Mouse (Mus musculus): Measurements from ENCODE around the gene Fiz1. TPM values are rescaled to one million over a fixed set of nuclear protein-coding genes. Genes with fewer than 3 reads are reported as not detected.
A peak's percentile ranks its signal among the peaks of the same experiment; 100 is the strongest.
"Not testable (repeated sequence)": the region's sequence is repeated elsewhere in the genome, so short reads cannot be mapped to it uniquely, and the experiment has no call there.

Fiz1 gene
- total RNA-seq, 4 experiments from 2014 or later: 22.4 to 25.7 (median 24.6) TPM

- no peak for DNase-seq (ENCODE audit: low spot score in 2 of 2)
Observed at GRCm38 (mm10) chr7:5008229-5008628, 6.3 kb downstream of the Fiz1 start.

GRCm38 (mm10) chr7:5002876-5003275, 11.6 kb downstream of the Fiz1 start:
- DNase-seq (ENCODE audit: low spot score in 2 of 2): not testable (repeated sequence)

GRCm38 (mm10) chr7:4999876-5000275, 14.6 kb downstream of the Fiz1 start:
- DNase-seq (ENCODE audit: low spot score in 2 of 2): no peak

- DNase-seq (ENCODE audit: low spot score in 2 of 2): no peak
Observed at GRCm38 (mm10) chr7:4996934-4997333, 17.6 kb downstream of the Fiz1 start.

DNA sequence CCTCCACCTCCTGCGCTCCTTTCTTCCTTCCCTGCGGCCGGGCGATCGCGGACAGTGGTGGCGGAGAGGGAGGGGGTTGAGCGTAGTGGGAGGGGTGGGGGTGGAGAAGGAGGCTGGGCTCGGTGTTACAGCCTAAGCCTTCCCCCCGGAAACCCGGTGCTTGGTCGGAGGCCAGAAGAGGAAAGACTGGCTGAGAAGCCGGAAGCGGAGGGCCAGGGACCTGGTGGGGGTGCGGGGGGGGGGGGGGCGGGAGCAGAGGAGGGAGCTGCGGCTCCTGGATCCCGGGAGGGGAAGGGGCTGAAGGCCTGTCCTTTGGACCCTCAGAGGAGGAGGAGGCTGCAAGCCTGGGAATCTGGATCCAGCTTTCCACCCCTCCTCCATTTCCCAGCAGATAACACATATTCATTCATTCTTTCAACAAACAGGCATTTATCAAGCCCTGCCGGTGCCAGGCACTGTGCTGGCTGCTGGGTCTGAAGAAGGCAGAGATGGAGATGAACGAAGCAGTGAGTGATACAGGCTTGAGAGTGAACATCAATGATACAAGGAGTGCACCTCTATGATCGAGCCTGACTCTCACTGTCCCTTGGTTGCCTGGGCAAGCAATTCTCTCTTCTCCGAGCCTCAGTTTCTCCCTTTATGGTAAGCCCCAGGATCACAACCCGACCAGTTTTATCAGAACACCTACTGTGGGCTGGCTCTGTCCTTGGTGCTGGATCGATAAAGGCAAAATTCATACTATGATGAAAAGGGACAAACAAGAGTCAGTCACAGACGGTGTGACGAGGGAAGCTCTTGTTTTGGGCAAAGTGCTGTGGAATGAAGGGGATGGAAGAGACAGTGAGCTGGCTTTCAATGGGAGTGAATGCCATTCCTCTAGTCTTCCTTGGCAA, 18.2 kb downstream of the Fiz1 start, which contains the start of gene Zfp579:
Gene Zfp579, minus strand, starts transcription at position 156 of the 893 bp plus-strand sequence.
- DNase-seq (ENCODE audit: low spot score in 2 of 2): peak; percentile 86

DNA sequence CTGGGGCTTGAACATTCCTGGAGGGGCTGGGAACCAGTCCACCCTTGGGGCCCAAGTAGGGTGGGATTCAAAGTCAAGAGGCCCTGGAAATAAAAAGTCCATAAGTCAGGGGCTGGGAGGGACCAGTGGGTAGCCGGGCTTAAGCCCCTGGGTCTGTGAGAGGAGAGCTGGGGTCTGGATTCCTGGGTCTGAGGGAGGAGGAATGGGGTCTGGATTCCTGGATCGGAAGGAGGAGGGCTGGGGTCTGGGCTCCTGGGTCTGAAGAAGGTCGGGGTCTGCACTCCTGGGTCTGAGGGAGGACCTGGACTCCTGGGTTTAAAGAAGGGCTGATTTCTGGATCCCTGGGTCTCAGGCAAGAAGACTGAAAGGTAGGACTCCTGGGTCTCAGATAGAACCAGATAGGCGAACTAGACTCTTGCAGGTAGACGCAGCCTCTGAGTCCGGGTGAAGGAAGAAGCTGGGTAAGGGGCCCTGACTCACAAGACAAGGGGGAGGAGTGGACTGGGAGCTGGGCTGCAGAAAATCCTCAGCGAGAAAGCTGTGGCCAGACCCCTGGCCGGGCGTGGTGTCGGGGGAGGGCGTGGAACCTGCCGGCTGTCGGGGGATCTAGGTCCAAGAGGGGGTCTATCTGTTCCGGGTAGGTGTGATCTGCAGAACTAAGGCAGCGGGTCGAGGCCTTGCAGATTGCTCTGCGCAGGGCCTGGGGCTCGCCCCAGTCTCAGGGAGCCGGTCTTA, 19.1 kb downstream of the Fiz1 start:
- DNase-seq (ENCODE audit: low spot score in 2 of 2): no peak

GRCm38 (mm10) chr7:4993999-4994788, 20.3 kb downstream of the Fiz1 start:
- no peak for DNase-seq (ENCODE audit: low spot score in 2 of 2)

GRCm38 (mm10) chr7:4993347-4993998, 21.0 kb downstream of the Fiz1 start:
- no peak for DNase-seq (ENCODE audit: low spot score in 2 of 2)

GRCm38 (mm10) chr7:4988250-4988649, 26.2 kb downstream of the Fiz1 start:
- no peak for DNase-seq (ENCODE audit: low spot score in 2 of 2)

DNA sequence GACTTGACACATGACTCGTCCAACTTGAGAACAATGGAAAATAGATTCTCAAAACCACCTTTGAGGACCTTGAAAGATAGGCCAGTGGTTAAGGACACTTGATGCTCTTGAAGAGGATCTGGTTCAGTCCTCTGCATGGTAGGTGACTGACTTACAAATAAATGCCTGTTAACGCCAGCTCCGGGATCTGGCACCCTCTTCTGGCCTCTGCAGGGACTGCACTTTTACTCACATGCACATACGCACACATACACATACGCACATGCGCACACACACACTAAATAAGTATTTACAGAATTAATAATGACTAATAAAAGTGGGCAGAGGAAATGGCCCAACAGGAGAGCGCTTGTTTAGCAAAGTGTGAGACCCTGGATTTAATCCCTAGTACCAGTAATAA, 37.7 kb downstream of the Fiz1 start:
- DNase-seq (ENCODE audit: low spot score in 2 of 2): no peak

GRCm38 (mm10) chr7:4975455-4975854, 39.0 kb downstream of the Fiz1 start:
- no peak for DNase-seq (ENCODE audit: low spot score in 2 of 2)

DNA sequence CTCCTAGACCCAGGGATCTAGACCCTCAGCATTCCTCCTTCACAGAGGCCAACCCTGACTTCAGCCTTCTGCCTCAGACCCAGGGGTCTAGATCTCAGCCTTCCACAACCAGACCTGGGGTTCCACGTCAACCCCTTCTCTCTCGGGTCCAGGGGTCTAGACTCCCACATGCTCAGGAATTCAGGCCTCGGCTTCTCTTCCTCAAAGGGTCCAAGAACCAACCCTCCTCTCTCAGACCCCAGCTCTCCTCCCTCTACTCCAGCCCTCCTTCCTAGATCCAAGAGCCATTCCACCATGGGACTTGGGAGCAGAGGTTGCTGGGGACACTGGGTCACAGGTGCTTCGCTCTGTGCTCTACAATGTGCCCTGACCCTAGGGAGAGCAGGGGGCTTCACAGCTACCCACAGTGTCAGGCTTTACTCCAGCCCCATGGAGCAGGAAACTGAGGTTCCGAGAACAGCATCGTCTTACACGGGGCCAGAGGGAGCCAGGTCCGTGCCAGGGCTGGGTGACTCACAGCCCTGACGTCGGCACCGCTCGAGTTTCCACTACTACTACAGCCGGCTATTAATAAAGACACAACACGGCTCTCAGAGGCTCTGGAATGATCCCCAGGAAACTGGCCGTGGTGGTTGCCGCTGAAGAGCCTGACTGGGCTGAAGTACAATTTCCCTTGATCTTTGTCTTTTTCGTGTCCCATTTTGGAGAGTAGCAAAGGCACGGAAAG, 42.0 kb downstream of the Fiz1 start:
- peak; percentile 80 to 85 for DNase-seq (ENCODE audit: low spot score in 2 of 2)

DNA sequence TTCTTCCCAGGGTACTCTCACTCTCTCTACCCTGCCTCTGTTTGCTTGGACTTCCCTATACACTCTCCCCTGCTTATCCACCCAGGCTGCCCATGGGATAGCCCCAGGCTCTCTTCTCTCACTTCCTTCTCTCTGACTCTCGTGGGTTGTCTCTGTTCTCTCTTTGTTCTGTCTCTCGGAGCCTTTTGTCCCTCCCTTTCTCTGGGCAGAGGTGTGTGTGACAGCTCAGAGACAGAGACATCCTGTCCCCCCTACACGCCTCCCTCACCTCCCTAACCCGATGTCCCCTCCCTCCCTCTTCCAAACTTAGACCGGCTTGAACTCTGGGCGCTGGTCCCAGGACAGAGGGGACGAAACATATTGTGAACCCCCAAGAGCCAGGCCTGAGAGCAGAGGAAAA, 42.8 kb downstream of the Fiz1 start:
- DNase-seq (ENCODE audit: low spot score in 2 of 2): no peak

DNA sequence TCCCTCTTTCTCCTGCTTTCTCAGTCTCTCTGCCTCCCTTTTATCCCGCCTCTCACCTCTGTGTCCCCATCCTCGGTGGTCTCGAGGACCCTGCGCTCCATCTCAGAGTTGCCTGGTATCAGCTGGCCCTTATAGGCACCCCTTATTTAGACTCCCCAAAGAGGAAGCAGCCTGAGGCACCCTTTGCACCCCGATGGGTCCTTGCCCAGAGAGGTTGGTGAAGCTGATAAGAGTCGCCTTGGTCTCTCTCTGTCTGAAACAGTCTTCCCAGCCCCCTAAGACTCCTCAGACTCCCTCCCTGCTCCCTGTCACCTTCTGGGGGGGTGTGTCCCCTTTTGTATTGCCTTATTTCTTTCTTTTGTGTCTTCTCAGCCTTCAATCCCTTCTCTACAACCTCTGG, 43.4 kb downstream of the Fiz1 start, which contains the start of gene Sbk3:
Gene Sbk3, minus strand, starts transcription at position 101 of the 400 bp plus-strand sequence.
- no peak for DNase-seq (ENCODE audit: low spot score in 2 of 2)

- DNase-seq (ENCODE audit: low spot score in 2 of 2): no peak
Observed at GRCm38 (mm10) chr7:4964988-4965387, 49.5 kb downstream of the Fiz1 start.

DNA sequence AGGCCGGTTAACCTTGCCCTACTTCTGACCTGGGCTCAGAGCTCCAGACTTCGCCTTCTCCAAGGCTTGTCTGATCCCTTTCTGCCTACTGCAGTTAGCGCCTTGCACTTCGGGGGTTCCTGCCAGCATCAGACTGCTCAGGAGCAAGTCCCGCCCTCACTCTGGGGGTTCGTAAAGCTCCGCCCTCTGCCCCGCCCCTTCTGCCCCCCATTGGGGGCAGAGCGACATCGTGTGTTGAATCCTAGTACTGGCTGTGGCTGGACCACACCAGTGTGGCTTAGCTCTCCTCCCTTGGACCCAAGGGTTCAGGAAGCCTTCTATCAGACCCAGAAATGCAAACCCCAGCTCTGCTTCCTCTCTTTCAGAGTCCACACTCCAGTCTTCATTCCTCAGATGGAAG, 50.2 kb downstream of the Fiz1 start, which contains the start of gene Sbk2:
Gene Sbk2, minus strand, starts transcription at position 135 of the 400 bp plus-strand sequence.
- DNase-seq (ENCODE audit: low spot score in 2 of 2): peak; percentile 84 to 85

DNA sequence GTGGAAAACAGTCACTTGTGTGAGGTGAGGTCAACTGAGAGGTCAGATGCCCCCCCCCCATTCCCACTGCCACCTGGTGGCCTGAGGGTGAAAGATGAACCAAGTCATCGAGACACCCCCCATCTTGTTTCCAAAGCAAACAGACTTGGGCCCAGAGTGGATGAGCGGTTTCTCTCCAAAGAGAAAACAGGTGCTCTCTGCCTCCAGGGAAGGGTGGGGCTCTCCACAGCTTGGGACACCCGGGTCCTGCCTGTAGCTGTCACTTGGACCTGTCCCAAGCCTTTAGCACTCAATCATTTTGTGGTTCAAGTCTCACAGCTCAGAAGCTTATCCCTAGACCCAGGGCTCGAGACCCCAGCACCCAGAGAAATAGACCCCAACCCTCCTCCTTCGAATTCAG, 51.0 kb downstream of the Fiz1 start:
- DNase-seq (ENCODE audit: low spot score in 2 of 2): no peak

DNA sequence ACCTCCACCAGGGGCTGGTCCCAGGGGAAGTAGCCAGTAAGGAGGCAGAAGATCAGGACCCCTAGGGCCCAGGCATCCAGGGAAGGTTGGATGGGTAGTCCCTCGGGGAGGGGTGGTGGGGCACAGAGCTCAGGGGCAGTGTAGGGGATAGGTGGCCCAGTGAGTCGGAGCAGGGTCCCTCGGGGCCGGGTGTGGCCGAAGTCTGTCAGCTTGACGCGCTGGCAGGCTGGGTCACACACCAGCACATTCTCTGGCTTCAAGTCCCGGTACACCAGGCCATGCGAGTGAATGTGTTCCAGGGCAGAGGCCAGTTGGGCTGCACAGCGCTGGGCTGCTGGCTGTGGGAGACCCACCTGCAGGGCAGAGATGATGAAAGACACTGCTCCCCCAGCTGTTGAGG, 57.1 kb downstream of the Fiz1 start:
- no peak for DNase-seq (ENCODE audit: low spot score in 2 of 2)

All from gastrocnemius, adult 8-10 months (tissue).